Mouse (Mus musculus) liver, embryonic 16.5 days (tissue): ENCODE data around the gene Hoxc13. TPM values are rescaled to one million over a fixed set of nuclear protein-coding genes. Genes with fewer than 3 reads are reported as not detected.

Experiments used
- ATAC-seq: fragments of 200-750 bp; cut with Nextera tagmentation; 2 replicates; pipeline ENCODE4 v1.8.0; 2017; ENCODE audit warnings: low read depth, mild to moderate bottlenecking, moderate number of reproducible peaks, moderate library complexity
- H3K27ac ChIP-seq: fragments of 300-500 bp; sonication (generic); 2 replicates; pipeline ENCODE4 v1.5.1; 2014; ENCODE audit warnings: mild to moderate bottlenecking, low read length
- H3K27me3 ChIP-seq: fragments of 300-500 bp; sonication (generic); 2 replicates; pipeline ENCODE4 v1.6.1; 2014; ENCODE audit warnings: low read depth, low read length, mixed read lengths; ENCODE audit not compliant: control insufficient read depth, insufficient read depth
- H3K36me3 ChIP-seq: fragments of 300-500 bp; sonication (generic); 2 replicates; pipeline ENCODE4 v1.6.1; 2014; ENCODE audit warnings: mild to moderate bottlenecking; ENCODE audit not compliant: control insufficient read depth, insufficient read depth
- H3K4me1 ChIP-seq: fragments of 300-500 bp; sonication (generic); 2 replicates; pipeline ENCODE4 v1.6.1; 2014; ENCODE audit warnings: low read depth, low read length, mixed read lengths; ENCODE audit not compliant: control insufficient read depth
- H3K4me2 ChIP-seq: fragments of 300-500 bp; sonication (generic); 2 replicates; pipeline ENCODE4 v1.6.1; 2014; ENCODE audit warnings: low read depth, low read length, mixed read lengths
- H3K4me3 ChIP-seq: fragments of 300-500 bp; sonication (generic); 2 replicates; pipeline ENCODE4 v1.5.1; 2014; ENCODE audit warnings: low read depth, mild to moderate bottlenecking, low read length
- H3K9ac ChIP-seq: fragments of 300-500 bp; sonication (generic); 2 replicates; pipeline ENCODE4 v1.6.1; 2014; ENCODE audit warnings: low read depth, low read length
- H3K9me3 ChIP-seq: fragments of 300-500 bp; sonication (generic); replicated peaks from 2 replicates; pipeline ENCODE4 v1.6.1; 2016; ENCODE audit warnings: low read length; ENCODE audit not compliant: control insufficient read depth
- WGBS: fragments of 180-500 bp; shearing (Covaris S2); extraction: QIAGEN DNeasy Blood & Tissue Kit; methylation state at CpG from one replicate; pipeline ENCODE4 v1.1.7; 2014; ENCODE audit not compliant: insufficient replicate concordance; 5-methylcytosine and 5-hydroxymethylcytosine counted together
- polyA plus RNA-seq: library from polyadenylated mRNA; unstranded; fragments of >200 nt; fragmentation: Nextera tagmentation; extraction: Ambion mirVana; gene quantifications from 2 replicates; pipeline ENCODE4 v1.2.1, GENCODE M21; 2015

The Hoxc13 gene
- polyA plus RNA-seq, 1 experiment from 2014 or later: not detected

DNA sequence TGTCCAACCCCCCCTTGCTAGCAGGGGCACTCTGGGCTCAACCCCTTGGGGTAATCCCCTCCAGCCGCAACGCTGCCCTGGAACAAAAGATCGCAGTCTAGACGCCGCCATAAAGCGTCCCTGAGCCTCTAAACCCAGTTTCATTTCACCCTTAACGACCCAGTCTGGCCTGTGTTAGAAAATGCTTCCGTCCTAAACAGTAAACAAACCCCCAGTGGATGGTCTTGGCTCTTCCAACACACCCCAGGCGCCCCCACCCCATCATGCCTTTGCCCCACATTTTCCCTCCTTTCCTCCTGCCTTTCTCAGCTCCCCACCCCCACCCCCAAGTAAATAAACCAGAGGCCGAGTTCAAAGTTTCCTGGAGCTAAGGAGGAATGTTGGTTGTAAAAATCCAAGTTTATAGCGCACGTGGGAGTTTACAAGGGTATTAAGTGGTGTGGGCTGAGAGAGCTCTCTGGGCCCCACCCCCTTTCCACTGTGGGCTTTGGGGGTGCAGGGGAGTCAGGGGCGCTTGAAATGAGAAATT is 38.8 kb downstream of the Hoxc13 start:
- WGBS: under 1% methylated on average over 13 of the region's 13 CpGs
- H3K27me3 ChIP-seq: peaks cover 95% of the 10 kb centered on the region
- no peak overlapping the region for H3K9ac ChIP-seq
- no peak for ATAC-seq
- no peaks in the 10 kb centered on the region for H3K4me1 ChIP-seq
- no peak overlapping the region for H3K4me3 ChIP-seq
- no peak overlapping the region for H3K27ac ChIP-seq
- H3K36me3 ChIP-seq: no peaks in the 10 kb centered on the region
- no peaks in the 10 kb centered on the region for H3K9me3 ChIP-seq
- H3K4me2 ChIP-seq: no peak overlapping the region

DNA sequence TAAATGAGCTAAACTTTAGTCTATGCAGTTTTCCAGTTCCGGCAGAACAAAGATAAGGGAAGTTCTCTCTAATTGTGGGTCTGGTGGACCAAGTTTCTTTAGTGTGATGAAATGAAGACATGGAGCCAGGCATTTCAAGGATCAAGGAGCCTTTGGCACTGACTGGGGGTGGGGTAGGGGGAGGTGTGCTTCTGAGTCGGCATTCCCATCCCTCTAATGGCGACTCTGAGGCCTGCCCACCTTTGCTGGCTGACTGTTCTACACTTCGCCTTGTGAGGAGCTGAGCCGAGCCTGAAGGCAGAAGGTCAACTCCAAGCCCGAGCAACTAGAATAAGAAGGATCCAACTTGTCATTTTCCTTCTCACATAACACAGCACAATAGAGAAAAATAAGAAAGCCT is 40.8 kb downstream of the Hoxc13 start:
- Histone ChIP-seq H3K27ac (no peak overlapping the region), H3K4me2 (no peak overlapping the region), H3K9me3 (no peaks in the 10 kb centered on the region), H3K27me3 (peaks cover 95% of the 10 kb centered on the region), H3K36me3 (no peaks in the 10 kb centered on the region), H3K9ac (no peak overlapping the region), H3K4me3 (no peak overlapping the region), H3K4me1 (no peaks in the 10 kb centered on the region)
- WGBS: 4% methylated on average over 6 of the region's 6 CpGs
- no peak for ATAC-seq

DNA sequence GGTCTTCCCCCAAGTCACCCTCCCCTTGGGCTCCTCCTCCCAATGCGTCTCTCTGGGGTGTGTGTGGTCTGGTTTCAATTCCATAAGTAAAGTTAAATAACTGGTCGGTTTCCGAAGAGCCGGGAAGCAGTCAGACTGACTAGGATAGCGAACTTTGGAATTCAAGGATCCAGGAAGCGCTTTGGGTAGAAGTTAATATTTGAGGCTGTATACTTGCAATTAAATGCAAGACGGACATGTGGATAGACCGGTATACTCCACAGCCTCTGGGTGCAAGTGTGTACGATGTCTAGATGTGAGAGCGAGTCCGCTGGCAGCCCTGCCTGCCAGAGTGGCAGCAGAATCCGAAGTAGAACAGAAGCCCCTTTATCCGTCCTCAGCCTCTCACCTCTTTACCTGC is 41.6 kb downstream of the Hoxc13 start:
- Histone ChIP-seq H3K4me1 (no peaks in the 10 kb centered on the region), H3K27ac (no peak overlapping the region), H3K36me3 (no peaks in the 10 kb centered on the region), H3K27me3 (peaks cover 95% of the 10 kb centered on the region), H3K9ac (no peak overlapping the region), H3K4me2 (no peak overlapping the region), H3K4me3 (no peak overlapping the region), H3K9me3 (no peaks in the 10 kb centered on the region)
- WGBS: 4% methylated on average over 13 of the region's 13 CpGs
- no peak for ATAC-seq

DNA sequence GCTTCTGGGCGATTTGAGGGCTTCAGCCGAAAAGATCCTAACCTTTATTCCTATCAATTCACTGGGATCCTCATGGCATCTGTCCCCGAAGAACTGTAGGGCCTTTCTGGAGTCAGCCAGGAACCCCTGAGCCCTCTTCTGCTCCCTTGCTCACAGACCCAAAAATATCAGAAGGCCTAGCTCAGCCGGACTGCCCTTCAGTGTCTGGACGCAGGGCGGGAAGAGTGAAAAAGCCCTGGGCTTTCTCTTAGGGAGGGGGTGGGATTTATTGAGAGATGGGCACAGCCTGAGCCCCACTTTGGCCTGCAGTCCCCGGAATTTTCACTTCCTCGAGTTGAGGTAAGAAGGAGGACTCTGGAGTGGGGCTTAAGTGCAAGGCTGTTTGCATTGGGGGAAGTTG is 42.4 kb downstream of the Hoxc13 start:
- Histone ChIP-seq H3K9ac (no peak overlapping the region), H3K4me1 (no peaks in the 10 kb centered on the region), H3K9me3 (no peaks in the 10 kb centered on the region), H3K27ac (no peak overlapping the region), H3K27me3 (peaks cover 93% of the 10 kb centered on the region), H3K4me2 (no peak overlapping the region), H3K36me3 (no peaks in the 10 kb centered on the region), H3K4me3 (no peak overlapping the region)
- 6% methylated on average over 8 of the region's 8 CpGs for WGBS
- no peak for ATAC-seq

DNA sequence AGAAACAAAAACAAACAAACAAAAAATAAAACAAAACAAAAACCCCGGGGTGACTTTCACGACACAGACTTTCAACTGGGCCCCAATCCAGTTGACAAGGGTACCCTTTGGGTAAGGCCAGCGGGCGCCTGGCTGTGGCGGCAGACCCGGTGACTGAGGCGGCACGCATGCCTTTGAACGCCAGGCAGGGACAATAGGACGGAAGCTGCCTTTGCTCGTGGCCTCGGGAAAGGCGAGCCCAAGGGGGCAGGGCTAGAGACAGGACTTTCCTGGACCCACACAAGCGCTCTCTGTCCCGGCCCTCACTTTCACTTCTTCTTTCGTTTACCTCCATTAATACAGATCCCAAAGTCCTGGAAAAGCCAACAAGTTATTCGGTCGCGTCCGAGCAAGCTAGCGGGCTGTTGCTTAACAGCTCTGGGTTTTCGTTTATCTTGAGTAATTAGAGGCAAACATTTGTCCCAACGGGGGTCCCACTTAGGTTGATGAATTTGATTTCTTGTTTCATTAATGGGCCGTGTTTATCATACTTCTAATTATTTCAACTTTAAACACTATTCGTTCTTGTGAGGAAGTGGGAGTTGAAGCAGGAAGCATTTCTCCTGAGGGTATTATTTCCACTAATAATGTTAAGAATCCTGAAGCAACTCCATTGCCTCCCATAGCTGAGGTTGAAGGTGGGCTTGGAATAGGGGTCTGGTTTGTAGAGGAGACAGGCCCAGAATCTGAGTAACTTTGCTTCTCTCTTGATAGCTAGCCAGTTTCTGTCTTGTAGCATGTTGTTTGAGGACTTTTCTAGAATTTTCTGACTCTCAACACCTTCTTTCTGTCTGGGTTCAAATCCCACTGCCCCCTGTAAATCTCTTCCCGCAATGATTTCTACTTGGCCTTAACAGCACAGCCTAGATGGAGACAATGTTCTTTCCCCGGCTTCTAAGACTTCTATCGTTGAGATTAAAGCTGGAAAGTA is 43.1 kb downstream of the Hoxc13 start:
- ATAC-seq: no peak
- Histone ChIP-seq H3K4me2 (no peak overlapping the region), H3K4me3 (no peak overlapping the region), H3K9me3 (no peaks in the 10 kb centered on the region), H3K9ac (no peak overlapping the region), H3K27me3 (peaks cover 94% of the 10 kb centered on the region), H3K4me1 (no peaks in the 10 kb centered on the region), H3K36me3 (no peaks in the 10 kb centered on the region), H3K27ac (no peak overlapping the region)
- 2% methylated on average over 28 of the region's 28 CpGs for WGBS

DNA sequence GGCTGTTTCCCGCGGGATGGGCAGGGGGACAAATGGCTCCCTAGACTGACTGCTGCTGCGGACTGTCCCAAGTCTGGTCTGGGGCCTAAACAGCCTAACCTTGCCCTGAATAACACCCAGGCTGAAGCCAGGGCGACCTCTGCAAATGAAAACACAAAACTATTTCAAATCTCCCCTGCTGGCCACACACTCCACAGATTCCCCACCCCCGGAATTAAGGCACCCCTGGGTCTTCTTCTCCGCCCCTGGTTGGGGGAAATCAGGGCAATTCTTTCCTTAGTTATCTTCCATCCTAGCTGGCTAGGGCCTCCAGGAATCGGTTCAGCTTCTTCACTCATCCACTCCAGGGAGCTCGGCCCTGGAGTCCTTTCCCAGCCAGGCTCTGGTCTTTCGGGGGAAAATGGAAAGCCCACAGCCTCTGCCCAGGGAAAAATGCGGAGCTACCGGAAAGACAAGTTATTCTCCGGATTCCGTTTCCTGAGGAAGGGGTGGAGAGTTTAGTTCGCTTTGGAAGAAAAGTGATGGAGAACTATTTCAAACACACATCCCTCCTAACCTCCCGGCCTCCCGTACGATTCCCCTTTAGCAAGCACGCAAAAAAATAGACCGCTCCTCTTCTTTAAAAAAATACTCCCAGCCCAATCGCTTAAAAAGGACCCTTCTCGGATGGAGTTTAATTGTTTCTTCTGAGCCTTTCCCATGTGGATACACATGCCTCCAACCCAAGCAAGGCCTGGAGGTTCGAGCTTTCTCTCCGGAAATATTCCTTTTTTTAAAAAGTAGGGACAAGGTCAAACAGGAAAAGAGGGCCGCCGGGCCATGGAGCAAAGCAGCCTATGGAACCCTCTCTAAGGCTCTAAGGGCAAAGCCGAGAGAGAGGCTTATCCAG is 44.3 kb downstream of the Hoxc13 start:
- WGBS: 4% methylated on average over 26 of the region's 26 CpGs
- Histone ChIP-seq H3K4me1 (no peaks in the 10 kb centered on the region), H3K27me3 (peaks cover 95% of the 10 kb centered on the region), H3K4me3 (no peak overlapping the region), H3K36me3 (no peaks in the 10 kb centered on the region), H3K9ac (no peak overlapping the region), H3K9me3 (no peaks in the 10 kb centered on the region), H3K27ac (no peak overlapping the region), H3K4me2 (no peak overlapping the region)
- no peak for ATAC-seq

DNA sequence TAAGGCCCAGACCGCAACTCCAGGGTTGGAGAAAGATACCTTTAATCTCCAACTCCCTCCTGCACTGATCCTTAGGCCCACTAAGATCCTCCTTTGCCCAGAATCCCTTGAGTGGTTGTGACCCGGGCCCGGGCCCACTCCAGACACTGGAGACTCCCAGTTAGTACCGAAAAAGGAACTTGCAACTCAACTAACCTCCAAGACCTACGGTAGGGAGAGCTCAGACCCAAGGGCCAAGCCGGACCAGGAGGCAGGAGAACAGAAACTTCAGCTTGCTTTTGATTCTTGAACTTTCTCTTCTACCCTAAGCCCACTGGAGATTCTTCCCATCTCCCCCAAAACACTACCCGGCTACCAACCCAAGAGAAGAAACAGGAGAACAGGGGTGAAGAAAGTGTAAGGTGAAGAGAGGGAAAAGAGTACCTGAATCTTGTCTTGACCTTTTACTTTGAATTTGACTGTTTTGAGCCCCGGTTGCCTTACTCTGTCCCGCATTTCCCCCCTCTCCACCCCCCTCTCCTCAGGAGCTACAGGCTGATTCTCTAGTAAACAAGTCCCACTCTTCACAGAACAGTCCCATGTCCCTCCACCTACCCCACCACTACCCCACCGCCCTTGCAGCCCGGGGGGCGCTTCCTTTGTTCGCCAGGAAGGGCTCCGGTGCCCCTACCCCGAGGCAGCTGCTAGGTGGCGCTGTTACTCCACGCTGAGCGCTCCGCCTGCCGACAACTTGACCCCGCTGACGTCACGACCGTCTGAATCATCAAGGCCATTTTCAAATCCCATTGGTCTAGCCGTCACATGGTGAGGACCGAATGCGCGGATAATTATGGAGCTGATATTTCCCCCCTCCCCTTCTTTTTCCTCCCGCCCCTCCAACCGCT is 45.2 kb downstream of the Hoxc13 start:
- no peaks in the 10 kb centered on the region for H3K36me3 ChIP-seq
- no peak for ATAC-seq
- H3K4me1 ChIP-seq: no peaks in the 10 kb centered on the region
- no peak overlapping the region for H3K27ac ChIP-seq
- H3K4me2 ChIP-seq: no peak overlapping the region
- no peak overlapping the region for H3K4me3 ChIP-seq
- H3K9ac ChIP-seq: no peak overlapping the region
- no peaks in the 10 kb centered on the region for H3K9me3 ChIP-seq
- H3K27me3 ChIP-seq: peaks cover 95% of the 10 kb centered on the region
- WGBS: 3% methylated on average over 30 of the region's 30 CpGs

DNA sequence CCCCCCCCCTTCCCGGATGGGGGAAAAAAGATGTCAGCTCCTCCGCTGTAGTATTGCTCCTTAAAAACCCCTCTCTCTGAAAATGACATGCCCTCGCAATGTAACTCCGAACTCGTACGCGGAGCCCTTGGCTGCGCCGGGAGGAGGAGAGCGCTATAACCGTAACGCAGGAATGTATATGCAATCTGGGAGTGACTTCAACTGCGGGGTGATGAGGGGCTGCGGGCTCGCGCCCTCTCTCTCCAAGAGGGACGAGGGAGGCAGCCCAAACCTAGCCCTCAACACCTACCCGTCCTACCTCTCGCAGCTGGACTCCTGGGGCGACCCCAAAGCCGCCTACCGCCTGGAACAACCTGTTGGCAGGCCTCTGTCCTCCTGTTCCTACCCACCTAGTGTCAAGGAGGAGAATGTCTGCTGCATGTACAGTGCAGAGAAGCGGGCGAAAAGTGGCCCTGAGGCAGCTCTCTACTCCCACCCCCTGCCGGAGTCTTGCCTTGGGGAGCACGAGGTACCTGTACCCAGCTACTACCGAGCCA is 45.9 kb downstream of the Hoxc13 start, which contains the start of gene Hoxc10:
TSS of gene Hoxc10 (plus strand) at position 21 of the 536 bp plus-strand sequence.
- 4% methylated on average over 27 of the region's 27 CpGs for WGBS
- H3K4me3 ChIP-seq: no peak within 1 kb of the TSS
- no peaks in the 10 kb centered on the region for H3K36me3 ChIP-seq
- H3K27me3 ChIP-seq: peaks cover 95% of the 10 kb centered on the region
- H3K9me3 ChIP-seq: no peaks in the 10 kb centered on the region
- no peaks in the 10 kb centered on the region for H3K4me1 ChIP-seq
- no peak within 1 kb of the TSS for H3K9ac ChIP-seq
- H3K27ac ChIP-seq: no peak within 1 kb of the TSS
- H3K4me2 ChIP-seq: no peak within 1 kb of the TSS
- no peak for ATAC-seq
